Mouse (Mus musculus) cortical plate, adult 2 months (tissue): ENCODE data around the gene Adam23.

ENCODE experiments used
- CTCF ChIP-seq: fragments of 200-500 bp; IDR thresholded peaks from 2 replicates; pipeline ENCODE4 v1.5.1; 2011; ENCODE audit warnings: mild to moderate bottlenecking, control low read depth, low read length; ENCODE audit not compliant: insufficient read depth; ENCODE audit errors: extremely low read depth
- POLR2A ChIP-seq: fragments of 200-500 bp; IDR thresholded peaks from 2 replicates; pipeline ENCODE4 v1.6.1; 2011; ENCODE audit warnings: mild to moderate bottlenecking, low read length, control low read depth; ENCODE audit not compliant: insufficient read depth; ENCODE audit errors: extremely low read depth

- TF ChIP-seq POLR2A (no peak), CTCF (no peak)
Observed at GRCm38 (mm10) chr1:63553039-63553438, 107.3 kb downstream of the Adam23 start.
